Mouse (Mus musculus) midbrain, embryonic 16.5 days (tissue): ENCODE measurements around the gene Ahnak. TPM values are rescaled to one million over a fixed set of nuclear protein-coding genes. Genes with fewer than 3 reads are reported as not detected.

Experiments
- ATAC-seq: fragments of 200-750 bp; cut with Nextera tagmentation; 2 replicates; pipeline ENCODE4 v1.8.0; 2017; ENCODE audit warnings: moderate TSS enrichment
- H3K27ac ChIP-seq: fragments of 300-500 bp; sonication (generic); 2 replicates; pipeline ENCODE4 v1.5.1; 2014; ENCODE audit warnings: mild to moderate bottlenecking, low read length, mixed read lengths
- H3K27me3 ChIP-seq: fragments of 300-500 bp; sonication (generic); 2 replicates; pipeline ENCODE4 v1.6.1; 2014; ENCODE audit warnings: low read depth, low read length, mixed read lengths; ENCODE audit not compliant: control insufficient read depth, insufficient read depth
- H3K36me3 ChIP-seq: fragments of 300-500 bp; sonication (generic); 2 replicates; pipeline ENCODE4 v1.6.1; 2014; ENCODE audit warnings: mild to moderate bottlenecking, low read length, moderate library complexity, mixed read lengths; ENCODE audit not compliant: control insufficient read depth, insufficient read depth
- H3K4me1 ChIP-seq: fragments of 300-500 bp; sonication (generic); 2 replicates; pipeline ENCODE4 v1.6.1; 2014; ENCODE audit warnings: mild to moderate bottlenecking, low read length, mixed read lengths; ENCODE audit not compliant: control insufficient read depth, insufficient read depth
- H3K4me2 ChIP-seq: fragments of 300-500 bp; sonication (generic); 2 replicates; pipeline ENCODE4 v1.6.1; 2014; ENCODE audit warnings: mild to moderate bottlenecking, low read length, mixed read lengths
- H3K4me3 ChIP-seq: fragments of 300-500 bp; sonication (generic); 2 replicates; pipeline ENCODE4 v1.5.1; 2014; ENCODE audit warnings: low read depth, mild to moderate bottlenecking, low read length, moderate library complexity, mixed read lengths
- H3K9ac ChIP-seq: fragments of 300-500 bp; sonication (generic); 2 replicates; pipeline ENCODE4 v1.6.1; 2014; ENCODE audit warnings: low read depth, low read length, mixed read lengths
- H3K9me3 ChIP-seq: fragments of 300-500 bp; sonication (generic); replicated peaks from 2 replicates; pipeline ENCODE4 v1.6.1; 2014; ENCODE audit warnings: mild to moderate bottlenecking, low read length, mixed read lengths; ENCODE audit not compliant: control insufficient read depth, poor library complexity, severe bottlenecking
- WGBS: fragments of 180-500 bp; shearing (Covaris S2); extraction: QIAGEN DNeasy Blood & Tissue Kit; methylation state at CpG from one replicate; pipeline ENCODE4 v1.1.7; 2014; 5-methylcytosine and 5-hydroxymethylcytosine counted together
- polyA plus RNA-seq: library from polyadenylated mRNA; unstranded; fragments of >200 nt; fragmentation: Nextera tagmentation; extraction: Ambion mirVana; gene quantifications from 2 replicates; pipeline ENCODE4 v1.2.1, GENCODE M21; 2015

Gene Ahnak
- polyA plus RNA-seq, 1 experiment from 2014 or later: 2.7 TPM

DNA sequence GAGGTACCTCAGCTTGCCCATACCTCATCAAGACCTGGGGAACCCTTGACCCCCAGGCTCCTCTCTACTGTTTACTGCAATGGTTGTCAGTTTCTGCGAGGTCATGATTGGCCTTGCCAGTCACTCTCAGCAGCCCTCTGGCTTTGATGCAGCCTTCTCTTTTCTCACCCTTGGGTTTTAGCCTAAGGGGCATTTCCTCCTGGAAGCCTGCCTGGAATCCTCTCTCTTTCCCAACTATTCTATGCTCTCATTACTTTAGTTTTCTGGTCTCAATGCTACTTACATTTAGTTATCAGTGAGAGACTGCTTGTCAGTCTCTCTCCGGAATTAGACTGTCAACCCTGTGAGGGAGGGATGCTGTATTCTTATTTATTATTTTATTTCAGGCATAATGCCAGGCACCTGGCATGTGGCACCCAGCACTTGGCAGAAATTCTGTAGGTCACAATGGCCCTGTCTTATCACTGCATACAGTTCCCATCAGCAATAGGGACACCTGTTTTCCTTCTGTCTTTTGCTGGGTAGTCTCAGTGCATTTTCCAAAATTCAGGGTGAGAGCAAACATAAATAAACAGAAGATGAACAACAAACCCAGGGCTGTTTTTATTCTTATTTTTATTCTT, 40.7 kb downstream of the Ahnak start:
- WGBS: 63% methylated on average over 2 of the region's 2 CpGs
- no peaks in the 10 kb centered on the region for H3K9me3 ChIP-seq

DNA sequence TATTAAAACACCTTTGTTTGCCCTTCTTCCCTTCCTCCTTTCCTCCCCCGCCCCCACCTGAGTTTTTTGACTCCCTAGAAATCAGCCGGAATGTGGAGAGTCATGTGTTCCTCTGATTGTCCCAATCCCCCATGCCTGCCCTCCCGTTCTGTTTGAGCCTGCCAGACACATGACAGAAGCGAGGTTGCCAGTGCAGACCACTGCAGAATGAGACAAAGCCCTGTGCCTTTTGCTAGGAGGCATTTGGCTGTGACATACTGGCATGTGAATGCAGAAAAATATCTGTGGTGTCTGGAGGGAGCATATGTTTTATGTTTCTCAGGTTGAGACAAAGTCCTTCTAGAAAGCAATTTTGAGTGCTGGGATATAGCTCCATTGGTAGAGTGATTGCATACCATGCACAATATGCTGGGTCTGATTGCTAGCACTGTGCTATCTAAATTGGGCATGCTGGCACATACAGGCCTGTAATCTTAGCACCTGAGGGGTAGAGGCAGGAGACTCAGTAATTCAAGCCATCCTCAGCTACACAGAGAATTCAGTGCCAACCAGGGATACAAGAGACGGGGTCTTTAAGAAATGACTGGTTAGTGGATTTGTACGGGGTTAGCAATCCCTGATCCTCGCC, 43.5 kb downstream of the Ahnak start:
- peaks cover 7% of the 10 kb centered on the region for H3K4me1 ChIP-seq
- no peaks in the 10 kb centered on the region for H3K27me3 ChIP-seq
- H3K9me3 ChIP-seq: no peaks in the 10 kb centered on the region
- H3K27ac ChIP-seq: peak overlapping the region; percentile 8; the same call in 1 of the 2 replicates
- no peak overlapping the region for H3K4me2 ChIP-seq
- no peak overlapping the region for H3K4me3 ChIP-seq
- no peaks in the 10 kb centered on the region for H3K36me3 ChIP-seq
- H3K9ac ChIP-seq: no peak overlapping the region
- WGBS: 51% methylated on average over 7 of the region's 7 CpGs
- peak; percentile 42 for ATAC-seq

More for the DNA sequence above, 40.7 kb downstream of the Ahnak start:
- H3K4me1 ChIP-seq: peaks cover 12% of the 10 kb centered on the region
- H3K27ac ChIP-seq: no peak overlapping the region
- ATAC-seq: no peak
- H3K9ac ChIP-seq: no peak overlapping the region
- H3K36me3 ChIP-seq: no peaks in the 10 kb centered on the region
- no peaks in the 10 kb centered on the region for H3K27me3 ChIP-seq
- no peak overlapping the region for H3K4me2 ChIP-seq
- no peak overlapping the region for H3K4me3 ChIP-seq

DNA sequence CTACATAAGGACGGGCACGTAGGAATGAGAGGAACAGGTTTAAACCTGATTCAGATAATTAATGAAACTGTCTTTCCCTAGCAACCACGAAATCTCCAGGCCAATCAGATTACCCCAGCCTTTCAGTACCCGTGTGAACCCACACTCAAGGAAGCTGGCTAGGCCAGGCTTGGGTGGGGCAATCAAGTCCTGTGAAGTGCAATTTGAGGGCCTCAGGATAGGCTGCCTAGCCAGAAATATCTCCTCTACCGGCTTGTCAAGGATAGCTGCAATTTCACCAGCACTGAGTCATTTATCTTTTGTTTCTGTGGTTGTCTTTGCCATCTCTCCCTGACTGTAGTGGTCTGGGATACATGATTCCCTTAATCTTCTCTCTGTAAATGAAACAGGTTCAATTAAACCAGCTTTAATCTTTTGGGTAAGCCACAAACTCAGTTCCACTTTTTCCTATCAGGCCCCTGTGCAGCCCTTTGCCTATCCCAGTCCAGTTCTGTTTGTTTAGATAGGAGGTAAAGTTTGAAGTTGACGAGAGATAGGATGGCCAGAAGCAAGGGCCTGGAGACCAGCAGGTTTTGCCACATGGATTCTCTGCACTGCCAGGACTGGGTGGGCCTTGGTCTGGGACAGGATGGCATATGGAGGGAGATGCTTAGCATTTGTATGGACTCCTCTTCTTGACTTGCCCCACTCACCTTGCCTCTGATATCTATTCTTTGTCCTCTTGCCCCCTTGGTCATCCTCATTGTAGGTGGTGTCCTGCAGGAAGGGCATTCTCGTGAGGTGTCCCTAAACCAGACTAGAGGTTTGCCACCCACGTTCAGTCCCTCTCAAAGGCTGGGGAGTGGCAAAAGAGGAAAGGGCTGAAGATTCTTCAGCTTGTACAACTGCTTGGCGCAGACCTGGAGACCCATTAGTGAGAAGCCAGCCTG, 44.6 kb downstream of the Ahnak start:
- peak overlapping the region; percentile 8; the same call in 1 of the 2 replicates for H3K27ac ChIP-seq
- WGBS: 60% methylated on average over 9 of the region's 9 CpGs
- ATAC-seq: peak; percentile 54
- no peaks in the 10 kb centered on the region for H3K36me3 ChIP-seq
- no peak overlapping the region for H3K9ac ChIP-seq
- no peaks in the 10 kb centered on the region for H3K9me3 ChIP-seq
- H3K4me2 ChIP-seq: no peak overlapping the region
- no peaks in the 10 kb centered on the region for H3K27me3 ChIP-seq
- 0 out of 2 replicates have a peak, but pooled peaks cover 2% of the 10 kb centered on the region for H3K4me1 ChIP-seq
- H3K4me3 ChIP-seq: no peak overlapping the region

DNA sequence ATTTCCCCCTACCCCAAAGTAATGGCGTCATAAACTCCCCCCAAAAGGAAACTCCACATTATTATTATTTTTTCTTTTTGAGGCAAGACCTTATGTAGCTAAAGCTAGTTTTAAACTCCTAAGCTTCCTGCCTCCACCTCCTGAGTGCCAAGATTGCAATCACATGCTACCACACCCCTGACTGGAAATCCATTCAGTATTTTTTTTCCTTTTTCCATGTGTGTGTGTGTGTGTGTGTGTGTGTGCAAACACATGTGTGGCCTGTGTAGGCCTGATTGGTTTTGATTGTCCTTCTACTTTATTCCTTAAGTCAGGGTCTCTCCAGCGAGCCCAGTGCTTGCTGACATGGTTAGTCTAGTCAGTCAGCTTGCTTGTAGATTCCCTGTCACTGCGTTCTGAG, 45.4 kb downstream of the Ahnak start:
- WGBS: 80% methylated on average over 3 of the region's 3 CpGs
- Histone ChIP-seq H3K4me1 (0 out of 2 replicates have a peak, but pooled peaks cover 2% of the 10 kb centered on the region), H3K36me3 (no peaks in the 10 kb centered on the region), H3K9ac (no peak overlapping the region), H3K9me3 (no peaks in the 10 kb centered on the region), H3K4me3 (no peak overlapping the region), H3K4me2 (no peak overlapping the region), H3K27me3 (no peaks in the 10 kb centered on the region), H3K27ac (no peak overlapping the region)
- ATAC-seq: no peak

DNA sequence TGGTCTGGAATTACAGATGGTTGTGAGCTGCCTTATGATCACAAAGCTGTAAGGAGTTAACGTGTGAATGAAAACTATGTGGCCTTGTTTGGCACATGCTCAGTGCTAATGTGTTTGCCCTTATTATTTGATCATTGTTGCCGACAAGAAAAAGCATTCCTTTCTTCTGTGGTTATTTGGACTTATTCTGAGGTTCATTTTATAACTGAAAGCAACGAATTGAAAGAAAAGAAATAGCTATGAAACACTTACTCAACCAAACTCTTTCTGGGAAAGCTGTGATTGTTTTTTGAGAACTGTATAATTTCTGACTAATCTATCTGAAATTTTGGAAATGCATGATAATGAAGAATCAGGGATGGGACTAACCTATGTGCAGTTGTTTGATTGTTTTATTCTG, 46.0 kb downstream of the Ahnak start:
- no peak overlapping the region for H3K4me2 ChIP-seq
- H3K27me3 ChIP-seq: no peaks in the 10 kb centered on the region
- 0 out of 2 replicates have a peak, but pooled peaks cover 2% of the 10 kb centered on the region for H3K4me1 ChIP-seq
- H3K36me3 ChIP-seq: no peaks in the 10 kb centered on the region
- H3K9ac ChIP-seq: no peak overlapping the region
- ATAC-seq: no peak
- no peaks in the 10 kb centered on the region for H3K9me3 ChIP-seq
- whole genome bisulfite sequencing: 72% methylated on average over 3 of the region's 3 CpGs
- H3K27ac ChIP-seq: no peak overlapping the region
- H3K4me3 ChIP-seq: no peak overlapping the region

DNA sequence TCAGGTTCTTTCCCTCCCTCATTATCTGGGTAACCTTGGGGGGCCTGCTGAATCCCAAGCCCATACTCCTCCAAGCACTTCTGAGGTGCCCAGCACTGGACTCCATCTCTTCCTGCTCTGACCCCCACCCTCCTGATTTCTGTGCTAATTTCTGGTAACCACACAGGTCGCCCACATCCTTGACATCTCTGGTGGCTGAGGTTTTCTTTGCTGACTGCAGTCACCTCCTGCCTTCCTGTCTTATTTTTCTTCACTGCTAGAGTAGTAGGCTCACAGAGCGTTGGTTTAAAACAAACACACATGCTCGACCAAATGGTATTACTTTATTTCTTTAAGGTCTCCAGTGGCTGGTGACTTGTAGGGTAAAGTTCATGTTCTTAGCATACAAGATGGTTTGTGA, 49.1 kb downstream of the Ahnak start:
- Histone ChIP-seq H3K4me1 (0 out of 2 replicates have a peak, but pooled peaks cover 2% of the 10 kb centered on the region), H3K36me3 (no peaks in the 10 kb centered on the region), H3K27ac (no peak overlapping the region), H3K9me3 (no peaks in the 10 kb centered on the region), H3K27me3 (no peaks in the 10 kb centered on the region), H3K4me2 (no peak overlapping the region), H3K9ac (no peak overlapping the region), H3K4me3 (no peak overlapping the region)
- ATAC-seq: no peak
- WGBS: 76% methylated on average over 3 of the region's 3 CpGs

DNA sequence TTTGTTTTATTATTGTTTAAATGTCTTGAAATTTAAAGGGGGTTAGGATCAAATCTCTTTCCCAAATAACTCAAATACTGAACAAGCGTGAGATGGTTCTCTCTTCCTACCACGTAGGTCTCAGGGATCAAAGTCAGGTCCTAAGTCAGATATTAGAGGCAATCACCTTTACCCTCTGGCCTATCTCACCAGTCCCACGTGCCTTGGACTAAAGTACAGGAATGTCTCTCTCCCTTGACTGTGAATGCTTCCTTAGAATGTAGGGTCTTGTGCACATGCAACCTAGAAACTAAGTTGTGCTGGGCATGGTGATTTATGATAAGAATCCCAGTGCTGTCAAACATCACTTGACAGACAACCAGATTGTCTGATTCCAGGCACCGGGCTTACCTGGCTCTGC, 50.2 kb downstream of the Ahnak start:
- no peaks in the 10 kb centered on the region for H3K4me1 ChIP-seq
- no peaks in the 10 kb centered on the region for H3K36me3 ChIP-seq
- no peak overlapping the region for H3K4me2 ChIP-seq
- no peaks in the 10 kb centered on the region for H3K27me3 ChIP-seq
- no peak for ATAC-seq
- H3K4me3 ChIP-seq: no peak overlapping the region
- no peak overlapping the region for H3K9ac ChIP-seq
- 79% methylated on average over 4 of the region's 4 CpGs for WGBS
- no peaks in the 10 kb centered on the region for H3K9me3 ChIP-seq
- H3K27ac ChIP-seq: no peak overlapping the region

DNA sequence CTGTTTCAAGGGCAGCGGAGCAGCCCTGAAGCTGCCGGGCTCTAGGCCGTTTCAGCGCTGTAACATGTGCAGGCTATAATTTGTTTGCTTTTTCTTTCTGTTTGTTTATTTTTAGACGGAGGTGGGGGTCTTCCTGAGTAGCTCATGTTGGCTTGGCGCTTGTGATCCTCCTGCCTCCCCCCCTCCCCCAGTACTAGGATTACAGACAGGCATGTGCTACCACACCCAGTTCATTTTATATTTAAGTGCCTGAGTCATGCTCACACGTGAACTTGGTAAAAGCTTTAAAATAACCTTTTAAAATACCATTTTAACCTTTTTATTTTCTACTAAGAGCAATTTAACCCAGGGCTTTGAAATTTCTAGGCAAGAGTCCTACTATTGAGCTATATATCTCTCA, 50.8 kb downstream of the Ahnak start:
- ATAC-seq: no peak
- H3K9ac ChIP-seq: no peak overlapping the region
- 75% methylated on average over 7 of the region's 7 CpGs for WGBS

DNA sequence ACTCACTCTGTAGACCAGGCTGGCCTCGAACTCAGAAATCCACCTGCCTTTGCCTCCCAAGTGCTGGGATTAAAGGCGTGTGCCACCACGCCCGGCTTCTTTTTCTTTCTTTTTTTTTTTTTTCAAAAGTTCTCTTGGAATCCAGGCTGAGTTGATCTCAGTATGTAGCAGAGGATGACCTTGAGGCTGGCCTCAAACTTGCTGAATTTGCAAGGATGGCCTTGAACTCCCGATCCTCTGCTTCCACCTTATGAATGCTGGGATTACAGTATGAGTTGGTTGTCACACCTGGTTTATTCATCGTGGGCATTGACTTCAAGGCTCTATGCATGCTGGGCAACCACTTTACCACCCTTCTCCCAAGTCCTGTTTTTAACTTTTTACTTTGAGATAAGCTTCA, 51.6 kb downstream of the Ahnak start:
- Histone ChIP-seq H3K9ac (no peak overlapping the region), H3K4me3 (no peak overlapping the region), H3K36me3 (no peaks in the 10 kb centered on the region), H3K9me3 (no peaks in the 10 kb centered on the region), H3K27me3 (no peaks in the 10 kb centered on the region), H3K4me1 (no peaks in the 10 kb centered on the region), H3K27ac (no peak overlapping the region), H3K4me2 (no peak overlapping the region)
- no peak for ATAC-seq
- 89% methylated on average over 6 of the region's 6 CpGs for WGBS

More for the DNA sequence above, 50.8 kb downstream of the Ahnak start:
- Histone ChIP-seq H3K27ac (no peak overlapping the region), H3K36me3 (no peaks in the 10 kb centered on the region), H3K4me1 (no peaks in the 10 kb centered on the region), H3K4me3 (no peak overlapping the region), H3K4me2 (no peak overlapping the region), H3K27me3 (no peaks in the 10 kb centered on the region), H3K9me3 (no peaks in the 10 kb centered on the region)
